9 mouse cellular contexts compared by ENCODE assay signal in genomic region chr2:66473181-66473822, GRCm38 (mm10). TPM values are rescaled to one million over a fixed set of nuclear protein-coding genes. Genes with fewer than 3 reads are reported as not detected.
DNase-seq lines count a peak whose midpoint lies in the region; ATAC-seq lines count a peak whose summit lies in the region.
"Had no signal": no experiment of that assay in that cellular context is flagged by ENCODE, and none has a peak within 500 bp of the region (broad histone marks: within the 10 kb centered on the region; RNA-seq: fewer than 3 reads in every experiment).

No protein-coding gene starts in this region.

- DNase-seq in frontal cortex, postnatal 10 days (ENCODE audit: low spot score in 2 of 2) = no peak
- peak; percentile 20 for DNase-seq in right cerebral cortex, adult 18-20 months
- DNase-seq in right cerebral cortex, postnatal 25 days = no peak
- peak; percentile 21 for DNase-seq in kidney, postnatal 14 days
- peak; percentile 42 for DNase-seq in retina, postnatal 1 day
- no peak for DNase-seq in ovary, postnatal 10 days (ENCODE audit: low spot score)
- DNase-seq in gastrocnemius, postnatal 10 days = no peak

- ATAC-seq in frontal cortex, adult (ENCODE audit: low TSS enrichment) = peak; percentile 62; the same call in 1 of the 2 replicates

RNA-seq across cellular contexts. Expression of gene Scn1a, which starts 32.7 kb away (rescaled TPM):
- under 1 TPM; 0.16 to 0.25 TPM for total RNA-seq in gastrocnemius, postnatal 10 days (2021)
- total RNA-seq: MEL had no signal

Comparison
In these comparisons a context has a peak if more than half of its experiments do, and no peak if none do; other contexts are left out.
1. DNase-seq: peak in right cerebral cortex, adult 18-20 months (single experiment), kidney, postnatal 14 days (single experiment) and retina, postnatal 1 day (single experiment); none in frontal cortex, postnatal 10 days (0 of 2), right cerebral cortex, postnatal 25 days (single experiment), ovary, postnatal 10 days (single experiment) and gastrocnemius, postnatal 10 days (single experiment).